Mouse (Mus musculus): ENCODE data around the gene Asb5.
"Not testable (repeated sequence)": the region's sequence is repeated elsewhere in the genome, so short reads cannot be mapped to it uniquely, and the experiment has no call there.

Gene Asb5

DNA sequence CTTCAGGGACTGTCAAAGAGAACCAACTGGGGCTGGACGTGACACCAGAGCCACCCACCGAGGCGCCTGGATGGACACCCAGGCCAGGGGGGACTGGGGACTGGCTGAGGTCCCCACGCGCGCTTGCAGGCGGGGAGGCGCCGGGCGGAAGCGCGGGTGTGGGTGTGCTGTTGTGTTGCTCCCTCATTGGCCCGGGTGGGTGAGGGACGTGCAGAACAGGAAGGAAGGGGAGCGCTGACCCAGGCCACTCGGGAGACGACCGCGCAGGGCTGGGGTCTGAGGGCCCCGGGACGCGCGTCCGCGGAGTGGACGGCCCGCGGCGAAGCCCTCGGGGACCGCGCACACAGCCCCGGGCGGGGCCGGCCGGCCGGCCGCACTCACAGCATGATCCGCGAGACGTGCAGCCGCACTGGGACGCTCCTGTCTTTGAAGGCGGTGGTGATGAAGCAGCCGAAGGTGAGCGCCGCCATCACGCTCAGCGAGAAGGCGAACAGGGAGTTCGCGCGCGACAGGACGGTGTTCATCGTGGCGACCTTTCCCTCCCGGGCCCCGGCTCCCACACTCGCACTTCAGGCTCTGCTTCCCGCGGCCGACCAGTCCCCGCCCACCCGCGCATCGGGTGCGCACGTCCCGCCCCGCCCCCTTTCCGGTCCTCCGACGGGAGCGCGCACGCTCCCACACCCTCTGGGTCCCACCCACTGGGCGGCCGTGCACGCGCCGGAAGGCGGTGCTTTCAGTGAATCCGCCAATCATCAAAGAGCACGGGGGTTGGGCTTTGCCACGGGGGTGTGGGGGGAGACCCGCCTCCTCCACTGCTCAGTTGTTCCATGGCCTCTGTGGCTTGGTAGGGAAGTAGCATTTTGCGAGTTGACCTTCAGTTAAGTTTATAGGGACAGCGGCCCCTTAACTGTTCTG lies at the start of gene Asb5, which contains the start of gene Spcs3:
TSS of gene Asb5 (plus strand) at position 199 of the 915 bp plus-strand sequence.
TSS of gene Spcs3 (minus strand) at position 617 of the 915 bp plus-strand sequence.
- peak; percentile 85 to 88 for DNase-seq (ENCODE audit: low spot score in 2 of 2)

DNA sequence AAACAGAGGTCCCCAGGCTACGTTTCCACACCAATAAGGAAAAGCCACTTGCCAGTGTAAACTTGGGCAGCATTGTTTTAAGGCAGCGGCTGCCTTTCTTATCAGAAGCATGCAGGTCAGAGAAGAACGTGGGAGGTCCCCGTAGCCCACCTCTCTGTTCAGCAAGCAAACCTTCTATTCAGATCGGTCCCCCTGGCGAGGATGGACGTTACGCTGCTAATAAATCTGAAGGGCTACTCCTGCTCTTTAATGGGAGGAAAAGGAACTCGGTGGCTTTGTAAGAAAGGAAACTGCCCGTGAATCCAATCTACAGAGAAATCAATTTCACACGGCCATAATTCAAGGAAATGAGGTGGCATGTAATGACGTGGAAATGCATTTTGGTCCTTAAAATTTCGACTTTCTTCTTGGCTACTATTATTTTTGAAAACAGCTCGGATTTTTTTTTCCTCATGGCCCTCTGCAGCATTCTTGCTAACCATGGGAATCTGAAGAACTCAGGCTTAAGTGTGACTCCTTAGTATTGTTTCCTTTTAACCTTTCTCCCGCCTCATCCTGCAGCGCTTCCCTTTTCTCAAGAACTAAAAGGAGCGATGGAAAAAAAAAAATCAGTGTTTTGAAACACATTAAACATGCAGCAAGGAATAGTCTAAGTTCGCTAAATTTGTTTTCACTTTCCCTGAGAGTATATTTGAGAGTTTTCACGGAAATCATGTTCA lies 42.7 kb upstream of the Asb5 start:
- no peak for DNase-seq (ENCODE audit: low spot score in 2 of 2)

DNA sequence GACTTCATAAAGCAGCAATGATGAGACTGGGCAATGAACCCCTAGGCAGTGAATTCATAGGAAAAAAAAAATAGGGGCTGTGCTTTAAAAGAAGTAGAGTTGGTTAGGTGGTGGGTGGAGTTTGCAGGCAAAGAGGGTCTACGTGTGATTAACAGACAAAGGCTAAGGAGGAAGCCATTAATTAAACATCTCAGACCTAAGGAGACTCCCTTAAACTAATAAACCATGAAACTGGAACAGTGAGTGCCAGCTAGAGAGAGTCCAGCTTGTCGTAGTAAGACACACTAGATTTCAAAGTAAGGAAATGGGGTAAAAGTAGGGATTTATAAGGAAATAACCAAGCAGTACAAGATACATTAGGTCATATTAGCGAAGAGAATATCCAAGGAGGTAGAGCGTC lies 40.9 kb upstream of the Asb5 start:
- DNase-seq (ENCODE audit: low spot score in 2 of 2): no peak

DNA sequence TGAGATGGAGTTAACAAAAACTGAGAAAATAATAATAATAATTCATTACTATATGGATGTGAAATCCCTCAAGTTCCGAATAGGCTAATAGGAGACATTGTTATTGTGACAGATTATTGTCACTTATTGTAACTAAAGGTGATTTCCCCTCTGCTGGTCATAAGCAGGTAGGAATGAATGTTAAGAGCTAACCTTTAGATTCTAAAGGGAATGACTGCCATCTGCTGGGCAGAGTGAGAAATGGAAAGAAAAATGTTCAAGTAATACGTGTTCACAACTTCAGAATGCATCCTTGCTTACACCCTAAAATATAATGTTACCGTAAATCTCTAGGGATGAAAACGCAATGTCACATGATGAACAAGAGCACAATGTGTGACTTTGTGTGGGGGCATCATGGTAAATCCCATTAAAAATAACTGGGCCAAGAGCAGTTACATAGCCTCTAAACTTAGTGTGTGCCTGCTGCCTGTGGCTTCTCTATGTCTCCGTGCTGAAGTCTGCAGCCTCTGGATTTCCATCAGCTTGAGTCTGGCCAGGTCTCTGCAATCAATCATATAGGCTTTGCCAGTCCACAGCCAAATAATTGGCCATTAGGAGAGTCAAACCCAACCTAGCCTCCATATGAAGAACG lies 38.2 kb upstream of the Asb5 start:
- DNase-seq (ENCODE audit: low spot score in 2 of 2): peak in 1 of 2 experiments; percentile 37

DNA sequence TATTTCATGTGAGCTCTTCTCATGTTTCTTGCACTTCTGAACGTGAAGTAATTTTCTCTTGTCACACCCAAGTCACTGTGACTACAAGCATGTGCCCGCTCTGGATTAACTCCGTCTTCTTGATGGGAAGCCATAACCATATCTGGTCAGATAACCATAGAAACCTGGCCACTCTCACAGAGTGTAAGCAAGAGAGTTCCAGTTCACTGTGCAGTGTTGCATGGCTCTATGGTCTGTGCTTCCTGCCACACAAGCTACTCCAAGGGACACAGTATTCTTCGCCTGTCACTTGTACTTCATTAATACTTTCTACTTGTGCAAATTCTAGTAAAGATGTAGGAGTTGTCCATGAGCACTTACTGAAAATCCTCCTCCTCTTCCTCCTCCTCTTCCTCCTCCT lies 37.4 kb upstream of the Asb5 start:
- DNase-seq (ENCODE audit: low spot score in 2 of 2): no peak

DNA sequence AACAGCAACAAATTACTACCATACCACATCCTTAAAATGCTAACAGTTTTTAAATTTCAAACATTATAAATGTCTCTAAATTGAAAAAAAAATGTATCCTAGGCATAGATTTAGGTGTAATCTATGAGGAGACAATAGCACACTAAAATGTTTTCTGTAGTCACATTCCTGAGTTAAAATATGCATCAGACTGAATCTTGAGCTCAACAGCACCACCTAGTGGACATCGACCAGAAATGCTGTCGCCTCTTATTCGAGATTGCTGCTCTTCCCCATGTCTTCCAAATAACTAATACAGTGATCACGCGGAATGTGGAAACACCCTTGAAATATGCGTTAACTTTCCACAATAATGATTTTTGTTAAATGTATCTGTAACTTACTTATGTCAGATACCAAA lies 36.3 kb upstream of the Asb5 start:
- peak in 1 of 2 experiments; percentile 31 for DNase-seq (ENCODE audit: low spot score in 2 of 2)

DNA sequence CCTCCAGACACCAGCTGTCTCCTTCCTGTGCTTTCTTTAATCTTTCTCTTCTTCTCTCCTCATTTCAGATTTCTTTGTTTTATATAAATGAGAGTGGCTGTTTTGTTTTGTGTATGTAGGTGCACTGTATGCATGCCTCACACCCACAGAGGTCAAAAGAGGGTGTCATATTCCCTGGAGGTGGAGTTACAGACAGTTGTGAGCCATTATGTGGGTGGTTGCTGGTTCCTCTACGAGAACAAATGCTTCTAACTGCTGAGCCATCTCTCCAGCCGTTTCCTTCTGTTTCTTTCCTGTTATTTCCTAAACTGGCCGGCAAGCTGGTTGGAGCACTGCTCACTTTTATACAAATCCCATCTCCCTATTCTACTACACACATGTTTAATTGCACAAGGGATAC lies 35.5 kb upstream of the Asb5 start:
- no peak for DNase-seq (ENCODE audit: low spot score in 2 of 2)

DNA sequence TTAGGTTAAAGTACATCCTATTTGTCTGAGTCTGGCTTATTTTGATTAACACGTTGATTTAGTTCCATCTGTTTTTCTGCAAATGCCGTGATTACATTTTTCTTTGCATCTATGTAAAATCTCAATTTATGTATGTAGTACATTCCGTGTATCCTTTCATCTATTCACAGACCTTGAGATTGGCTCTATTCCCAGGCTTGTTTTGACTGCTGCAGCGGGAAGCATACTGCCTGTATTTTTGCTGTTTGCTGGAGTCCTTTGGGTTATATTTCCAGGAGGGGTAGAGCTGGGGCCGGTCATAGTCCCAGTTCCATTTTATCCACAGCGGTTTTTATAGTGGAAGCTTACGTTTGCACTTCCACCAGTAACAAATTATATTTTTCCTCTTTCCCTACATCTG lies 26.3 kb upstream of the Asb5 start:
- DNase-seq (ENCODE audit: low spot score in 2 of 2): no peak

DNA sequence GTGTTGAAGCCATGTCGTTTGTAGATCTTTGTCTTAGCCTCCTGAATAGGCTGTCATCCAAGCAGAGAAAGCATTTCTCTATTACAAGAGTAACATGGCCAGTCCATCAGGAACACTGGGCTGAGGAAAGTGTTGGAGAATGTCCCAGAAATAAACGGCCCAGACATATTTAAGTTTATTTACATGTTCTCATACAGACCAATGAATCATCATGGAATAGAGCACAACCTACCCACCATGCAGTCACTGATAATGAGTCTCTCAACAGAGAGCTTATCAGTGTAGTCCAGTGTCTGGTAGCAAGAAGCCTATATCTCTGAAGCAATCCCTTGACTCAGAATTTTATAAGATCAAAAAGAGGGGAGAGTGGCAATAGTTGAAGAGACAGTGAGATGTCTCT lies 24.3 kb upstream of the Asb5 start:
- DNase-seq (ENCODE audit: low spot score in 2 of 2): no peak

DNA sequence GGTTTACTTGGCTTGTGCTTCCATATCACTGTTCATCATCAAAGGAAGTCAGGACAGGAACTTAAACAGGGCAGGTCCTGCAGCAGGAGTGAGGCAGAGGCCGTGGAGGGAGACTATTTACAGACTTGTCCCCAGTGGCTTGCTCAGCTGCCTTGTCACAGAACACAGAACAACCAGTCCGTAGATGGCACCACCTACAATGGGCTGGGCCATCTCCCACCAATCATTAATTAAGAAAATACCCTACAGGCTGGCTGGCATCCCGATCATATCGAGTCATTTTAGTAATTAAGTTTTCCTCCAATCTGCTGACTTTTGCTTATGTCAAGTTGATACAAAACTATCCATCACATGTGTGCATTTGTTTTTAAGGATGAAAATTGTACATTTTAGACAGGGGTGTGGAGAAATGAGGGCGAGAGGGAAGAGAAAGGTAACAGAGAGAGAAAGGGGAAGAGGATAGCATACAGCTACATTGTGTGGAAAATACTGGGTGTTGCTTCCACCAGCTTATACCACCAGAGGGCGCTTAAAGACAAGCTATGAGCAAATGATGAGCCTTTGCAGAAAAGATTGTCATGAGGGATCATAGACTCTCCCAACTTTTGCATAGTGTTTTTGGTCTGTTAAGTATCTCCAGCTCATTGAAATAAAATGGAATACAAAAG lies 21.8 kb upstream of the Asb5 start:
- peak; percentile 68 to 81 for DNase-seq (ENCODE audit: low spot score in 2 of 2)

DNA sequence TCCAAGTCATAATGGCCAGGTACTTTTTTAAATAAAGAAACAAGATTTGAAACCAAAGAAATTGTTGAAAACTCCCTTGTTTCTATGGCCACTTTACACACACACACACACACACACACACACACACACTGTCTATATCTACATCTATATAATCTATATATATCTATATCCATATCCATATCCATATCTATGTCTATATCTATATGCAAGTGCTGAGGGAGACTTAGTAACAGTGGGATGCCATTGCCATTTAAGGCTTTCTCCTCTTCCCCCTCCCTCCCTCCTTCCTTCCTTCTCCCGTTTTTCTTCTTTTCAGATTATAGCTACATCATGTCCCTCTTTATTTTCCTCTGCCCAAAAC lies 21.3 kb upstream of the Asb5 start:
- no peak for DNase-seq (ENCODE audit: low spot score in 2 of 2)

DNA sequence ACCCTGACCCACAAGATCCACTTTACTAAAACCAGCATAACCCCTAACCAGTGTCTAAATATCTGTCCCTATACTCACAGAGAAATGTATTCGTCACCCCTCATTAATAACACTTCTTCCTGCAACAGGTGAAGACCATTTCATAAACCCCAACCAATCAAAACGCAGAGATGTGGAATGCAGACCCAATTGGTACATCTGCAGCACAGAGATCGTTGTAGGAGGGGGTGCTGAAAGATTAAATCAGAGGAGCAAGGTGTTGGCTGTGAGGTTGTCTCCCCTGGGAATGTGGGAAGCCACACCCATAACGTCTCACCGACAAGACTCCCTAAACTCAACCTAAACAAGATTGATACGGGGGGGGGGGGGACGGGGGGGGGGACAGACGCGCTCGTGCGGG lies 20.6 kb upstream of the Asb5 start:
- DNase-seq (ENCODE audit: low spot score in 2 of 2): no peak

DNA sequence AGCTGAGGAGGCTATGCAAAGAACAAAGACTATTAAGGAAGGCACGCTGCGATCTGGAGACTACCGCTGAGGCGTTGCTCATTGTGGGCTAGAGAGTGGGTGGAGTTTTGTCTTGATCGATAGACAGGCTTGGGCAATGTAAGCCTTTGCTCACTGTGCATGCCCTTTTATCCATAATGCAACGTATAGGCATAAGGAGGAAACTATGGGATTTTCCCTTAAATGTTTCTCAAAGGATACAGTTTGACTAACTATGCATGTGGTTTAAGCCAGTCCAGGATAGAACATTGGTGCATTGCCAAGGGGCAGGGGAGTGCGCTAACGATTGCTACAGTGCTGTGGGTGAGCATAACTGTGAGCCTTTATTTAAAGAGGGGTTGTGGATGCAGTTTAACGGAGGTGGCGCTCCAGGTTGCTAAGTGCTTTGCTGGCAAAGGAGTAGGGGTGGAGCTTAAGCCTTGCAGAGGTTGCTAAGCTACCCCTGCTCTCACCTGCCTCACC lies 20.1 kb upstream of the Asb5 start:
- peak; percentile 13 to 33 for DNase-seq (ENCODE audit: low spot score in 2 of 2)

DNA sequence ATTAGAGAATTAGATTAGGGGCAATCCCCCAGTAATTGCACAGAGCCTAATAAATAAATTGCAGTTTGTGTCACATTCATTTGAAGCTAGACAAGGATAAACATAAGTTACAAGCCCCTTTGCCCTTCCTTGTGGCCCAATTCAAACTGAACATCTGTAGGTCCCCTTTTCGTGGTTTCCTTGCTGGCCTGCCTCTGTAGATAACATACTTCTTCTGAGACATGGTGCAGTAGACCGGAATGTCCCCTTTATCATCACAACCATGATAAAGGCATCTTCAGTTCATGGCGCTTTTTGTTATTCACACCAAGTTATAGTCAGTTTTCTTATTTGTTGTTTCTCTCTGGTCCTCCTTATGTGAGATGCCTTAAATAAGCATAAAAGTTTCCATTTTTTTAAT lies 17.6 kb upstream of the Asb5 start:
- DNase-seq (ENCODE audit: low spot score in 2 of 2): no peak

DNA sequence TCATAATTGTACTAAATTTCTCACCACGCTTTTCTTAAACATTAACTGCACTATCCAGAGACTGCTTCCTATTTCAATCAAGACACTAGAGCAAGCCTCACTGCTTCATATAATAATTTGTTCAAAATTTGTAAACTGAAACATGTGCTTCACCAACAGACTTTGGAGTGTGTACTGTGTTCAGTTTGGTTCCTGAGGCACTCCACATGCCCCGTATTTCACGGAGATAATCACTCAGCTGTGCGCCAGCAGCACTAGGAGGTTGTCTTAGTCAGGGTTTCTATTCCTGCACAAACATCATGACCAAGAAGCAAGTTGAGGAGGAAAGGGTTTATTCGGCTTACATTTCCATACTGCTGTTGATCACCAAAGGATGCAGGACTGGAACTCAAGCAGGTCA lies 17.2 kb upstream of the Asb5 start:
- DNase-seq (ENCODE audit: low spot score in 2 of 2): not testable (repeated sequence)

DNA sequence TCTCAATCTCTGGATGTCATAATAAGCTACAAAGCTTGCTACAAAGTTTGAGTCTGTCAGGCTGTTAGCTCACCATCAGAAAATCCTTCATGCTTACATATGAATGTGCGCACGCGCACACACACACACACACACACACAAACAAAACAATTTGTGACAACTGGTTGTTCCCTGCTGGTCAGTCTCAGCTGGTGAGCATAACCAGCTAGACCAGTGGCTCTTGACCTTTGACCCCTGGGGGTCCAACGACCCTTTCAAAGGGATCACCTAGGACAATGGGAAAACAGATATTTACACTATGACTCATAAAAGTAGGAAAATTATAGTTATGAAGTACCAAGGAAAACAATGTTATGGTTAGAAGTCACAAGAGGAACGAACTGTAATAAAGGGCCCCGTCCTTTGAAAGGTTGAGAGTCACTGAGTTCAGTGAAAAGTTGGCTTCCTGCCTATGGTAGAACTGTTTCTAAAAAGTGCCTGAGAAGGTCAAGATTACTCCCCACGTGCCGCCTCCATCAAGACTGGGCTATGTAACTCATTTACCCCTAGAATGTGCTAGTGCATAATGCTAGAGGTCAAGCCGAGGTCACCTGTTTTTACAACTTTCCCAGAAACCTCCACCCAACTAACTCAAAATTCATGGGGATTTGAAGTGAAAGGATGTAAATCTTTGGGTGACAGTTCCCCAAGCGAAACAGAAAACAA lies 10.5 kb upstream of the Asb5 start:
- no peak for DNase-seq (ENCODE audit: low spot score in 2 of 2)

DNA sequence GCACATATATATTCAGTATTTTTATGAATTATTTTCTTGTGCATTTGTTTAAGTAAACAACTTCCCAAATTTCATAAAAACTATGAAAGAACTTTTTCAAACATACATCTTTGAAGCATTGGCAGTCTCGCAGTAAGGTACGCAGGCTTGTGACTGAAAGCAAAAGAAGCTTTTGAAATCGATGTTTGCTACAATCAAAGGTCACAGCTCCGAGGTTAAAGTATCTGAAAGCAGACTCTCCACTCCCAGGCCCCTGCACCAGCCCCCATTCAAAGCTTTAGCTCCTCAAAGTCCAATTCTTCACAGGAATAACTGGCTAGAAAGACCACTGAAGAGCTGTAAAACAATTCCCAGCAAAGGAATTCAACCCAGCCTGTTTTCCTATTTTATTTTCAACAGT lies 8.9 kb upstream of the Asb5 start:
- no peak for DNase-seq (ENCODE audit: low spot score in 2 of 2)

DNA sequence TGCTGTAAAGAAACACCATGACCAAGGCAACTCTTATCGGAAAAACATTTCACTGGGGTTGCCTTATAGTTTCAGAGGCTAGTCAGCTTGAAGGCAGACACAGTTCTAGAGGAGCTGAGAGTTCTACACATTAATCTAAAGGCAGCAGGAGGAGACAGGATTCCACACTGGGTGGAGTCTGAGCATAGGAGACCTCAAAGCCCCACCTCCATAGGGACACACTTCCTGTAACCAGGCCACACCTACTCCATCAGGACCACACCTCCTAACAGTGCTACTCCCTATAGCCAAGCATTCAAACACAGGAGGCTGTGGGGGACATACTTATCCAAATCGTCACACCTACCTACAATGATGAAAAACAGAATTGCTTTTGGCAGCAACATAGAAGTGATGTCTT lies 3.8 kb upstream of the Asb5 start:
- no peak for DNase-seq (ENCODE audit: low spot score in 2 of 2)

DNA sequence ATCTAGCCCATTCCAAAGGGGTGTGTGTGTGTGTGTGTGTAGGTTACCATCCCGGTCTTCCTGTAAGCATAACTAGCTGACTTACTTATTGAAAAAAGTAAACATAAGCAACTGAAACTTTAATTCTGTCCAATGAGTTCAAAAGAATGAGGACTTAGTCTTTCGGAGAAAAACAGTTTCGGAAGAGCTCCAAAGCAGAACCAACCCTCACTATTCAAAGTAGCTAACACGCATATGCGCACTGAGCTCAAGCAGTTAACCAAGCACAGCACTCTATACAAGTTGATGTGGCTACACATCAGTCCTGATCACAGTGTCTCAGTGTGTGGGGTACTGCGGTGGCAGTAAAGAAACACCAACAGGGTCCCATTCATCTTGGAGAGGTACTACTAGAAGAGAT lies 2.7 kb upstream of the Asb5 start:
- DNase-seq (ENCODE audit: low spot score in 2 of 2): no peak

DNA sequence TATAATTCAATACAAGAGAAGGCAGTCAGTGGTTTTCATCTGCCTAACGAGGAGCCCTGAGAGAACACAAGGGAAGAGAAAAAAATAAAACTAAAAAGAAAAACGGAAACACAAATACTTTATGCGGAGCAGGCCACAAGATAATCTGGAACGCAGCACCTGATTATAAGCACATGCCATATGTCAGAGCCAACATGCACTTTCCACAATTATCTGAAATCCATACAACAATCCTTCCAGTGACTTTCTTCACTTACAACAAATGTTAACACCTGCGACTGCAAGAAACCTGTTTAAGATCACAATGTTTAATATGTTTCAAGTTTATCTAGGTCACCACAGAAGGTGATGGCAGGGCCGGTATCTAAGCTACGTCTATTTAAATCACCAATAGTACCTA lies 809 bp upstream of the Asb5 start:
- no peak for DNase-seq (ENCODE audit: low spot score in 2 of 2)

DNA sequence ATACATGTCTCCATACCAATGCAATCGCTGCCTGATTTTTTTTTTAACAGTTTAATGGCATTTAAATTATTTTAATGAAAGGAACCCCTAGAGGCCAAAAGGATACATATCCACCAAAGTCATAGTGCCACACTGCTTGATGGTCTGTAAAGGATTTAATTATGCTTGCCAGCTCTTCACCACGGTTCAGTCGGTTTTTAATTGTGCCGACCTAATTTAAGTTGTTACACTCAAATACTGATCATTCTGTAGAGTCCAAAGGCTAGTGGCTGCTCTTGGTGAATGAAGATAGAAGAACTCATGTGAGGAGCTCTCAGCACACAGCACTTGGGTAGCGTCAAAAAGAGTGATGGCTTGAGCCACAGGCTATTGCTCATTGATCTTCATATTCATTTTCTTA lies 5.8 kb downstream of the Asb5 start:
- DNase-seq (ENCODE audit: low spot score in 2 of 2): no peak
